Mouse (Mus musculus): ENCODE results near the gene Creb5.

The Creb5 gene

GRCm38 (mm10) chr6:53549409-53549808, 262.3 kb downstream of the Creb5 start:
- DNase-seq: no peak

- DNase-seq: no peak
Observed at GRCm38 (mm10) chr6:53556050-53556449, 269.0 kb downstream of the Creb5 start.

GRCm38 (mm10) chr6:53560928-53561327, 273.9 kb downstream of the Creb5 start:
- no peak for DNase-seq

GRCm38 (mm10) chr6:53562586-53562985, 275.5 kb downstream of the Creb5 start:
- no peak for DNase-seq

- DNase-seq: no peak
Observed at GRCm38 (mm10) chr6:53563546-53564185, 276.6 kb downstream of the Creb5 start.

GRCm38 (mm10) chr6:53569436-53569835, 282.4 kb downstream of the Creb5 start:
- DNase-seq: no peak

- no peak for DNase-seq
Observed at GRCm38 (mm10) chr6:53570906-53571305, 283.8 kb downstream of the Creb5 start.

GRCm38 (mm10) chr6:53571571-53572122, 284.6 kb downstream of the Creb5 start:
- DNase-seq: no peak

- no peak for DNase-seq
Observed at GRCm38 (mm10) chr6:53572456-53572855, 285.4 kb downstream of the Creb5 start.

- no peak for DNase-seq
Observed at GRCm38 (mm10) chr6:53572979-53573710, 286.1 kb downstream of the Creb5 start.

GRCm38 (mm10) chr6:53573711-53574065, 286.6 kb downstream of the Creb5 start:
- no peak for DNase-seq

GRCm38 (mm10) chr6:53574097-53574496, 287.0 kb downstream of the Creb5 start:
- DNase-seq: no peak

GRCm38 (mm10) chr6:53575191-53575590, 288.1 kb downstream of the Creb5 start:
- DNase-seq: no peak

GRCm38 (mm10) chr6:53575836-53576235, 288.8 kb downstream of the Creb5 start:
- DNase-seq: no peak

GRCm38 (mm10) chr6:53576841-53577240, 289.8 kb downstream of the Creb5 start:
- no peak for DNase-seq

GRCm38 (mm10) chr6:53577776-53578175, 290.7 kb downstream of the Creb5 start:
- DNase-seq: no peak

- no peak for DNase-seq
Observed at GRCm38 (mm10) chr6:53580346-53580745, 293.3 kb downstream of the Creb5 start.

- no peak for DNase-seq
Observed at GRCm38 (mm10) chr6:53583234-53583875, 296.3 kb downstream of the Creb5 start.

- peak; percentile 55 for DNase-seq
Observed at GRCm38 (mm10) chr6:53584718-53585405, 297.8 kb downstream of the Creb5 start.

- peak; percentile 51 for DNase-seq
Observed at GRCm38 (mm10) chr6:53589746-53590145, 302.7 kb downstream of the Creb5 start.

GRCm38 (mm10) chr6:53592230-53592629, 305.2 kb downstream of the Creb5 start:
- no peak for DNase-seq

- no peak for DNase-seq
Observed at GRCm38 (mm10) chr6:53593603-53594002, 306.5 kb downstream of the Creb5 start.

- DNase-seq: no peak
Observed at GRCm38 (mm10) chr6:53594316-53594715, 307.2 kb downstream of the Creb5 start.

Data from thymus, postnatal 25 days (tissue).